Mouse (Mus musculus) stomach, embryonic 14.5 days (tissue): Measurements from ENCODE around the gene Colec11. TPM values are rescaled to one million over a fixed set of nuclear protein-coding genes. Genes with fewer than 3 reads are reported as not detected.

ENCODE experiments used
- ATAC-seq: fragments of 200-750 bp; cut with Nextera tagmentation; 2 replicates; pipeline ENCODE4 v1.8.0; 2017; ENCODE audit warnings: low read depth, moderate TSS enrichment; ENCODE audit not compliant: insufficient number of reproducible peaks, insufficient read depth, low FRiP score
- H3K27ac ChIP-seq: fragments of 300-500 bp; sonication (generic); 2 replicates; pipeline ENCODE4 v1.5.1; 2014; ENCODE audit warnings: mild to moderate bottlenecking, low read length, moderate library complexity, mixed read lengths
- H3K27me3 ChIP-seq: fragments of 300-500 bp; sonication (generic); 2 replicates; pipeline ENCODE4 v1.6.1; 2014; ENCODE audit warnings: low read length, control low read depth, mixed read lengths; ENCODE audit not compliant: control insufficient read depth, insufficient read depth
- H3K36me3 ChIP-seq: fragments of 300-500 bp; sonication (generic); 2 replicates; pipeline ENCODE4 v1.6.1; 2014; ENCODE audit warnings: mild to moderate bottlenecking, control low read depth, low read length, moderate library complexity, mixed read lengths; ENCODE audit not compliant: control insufficient read depth, insufficient read depth
- H3K4me1 ChIP-seq: fragments of 300-500 bp; sonication (generic); 2 replicates; pipeline ENCODE4 v1.6.1; 2014; ENCODE audit warnings: low read length, control low read depth, mixed read lengths; ENCODE audit not compliant: control insufficient read depth, insufficient read depth
- H3K4me2 ChIP-seq: fragments of 300-500 bp; sonication (generic); replicated peaks from 2 replicates; pipeline ENCODE4 v1.6.1; 2014; ENCODE audit warnings: low read depth, low read length, control low read depth
- H3K4me3 ChIP-seq: fragments of 300-500 bp; sonication (generic); 2 replicates; pipeline ENCODE4 v1.5.1; 2014; ENCODE audit warnings: low read depth, low read length, control low read depth
- H3K9ac ChIP-seq: fragments of 300-500 bp; sonication (generic); replicated peaks from 2 replicates; pipeline ENCODE4 v1.6.1; 2014; ENCODE audit warnings: low read depth, mild to moderate bottlenecking, control low read depth, low read length, moderate library complexity, mixed read lengths
- H3K9me3 ChIP-seq: fragments of 300-500 bp; sonication (generic); 2 replicates; pipeline ENCODE4 v1.6.1; 2016; ENCODE audit warnings: low read depth, low read length, control low read depth; ENCODE audit not compliant: control insufficient read depth
- WGBS: fragments of 180-500 bp; shearing (Covaris S2); extraction: QIAGEN DNeasy Blood & Tissue Kit; methylation state at CpG from one replicate; pipeline ENCODE4 v1.1.7; 2014; 5-methylcytosine and 5-hydroxymethylcytosine counted together
- polyA plus RNA-seq: library from polyadenylated mRNA; unstranded; fragments of >200 nt; fragmentation: Nextera tagmentation; extraction: Ambion mirVana; gene quantifications from 2 replicates; pipeline ENCODE4 v1.2.1, GENCODE M21; 2014

Colec11 gene
- polyA plus RNA-seq = 0.70 and 1.2 TPM in 2 replicates

DNA sequence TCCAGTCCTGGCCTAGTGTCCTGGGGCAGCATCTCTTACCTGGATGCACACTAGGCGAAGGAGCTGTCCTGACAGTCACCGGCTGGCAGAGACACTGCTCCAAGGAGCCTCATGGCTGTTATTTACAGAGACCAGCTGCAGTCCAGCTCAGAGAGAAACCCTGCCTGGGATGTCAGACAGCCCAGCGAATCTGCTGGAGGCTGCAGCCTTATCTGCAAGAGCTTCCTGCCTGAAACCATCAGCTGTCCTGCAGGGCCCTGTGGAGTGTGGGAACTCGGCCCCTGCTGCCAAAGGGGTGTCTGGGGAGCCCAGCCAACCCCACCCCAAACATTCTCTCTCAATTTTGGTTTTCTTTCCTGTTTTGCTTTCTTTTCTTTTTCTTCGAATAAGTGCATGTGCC lies at the start of gene Colec11:
Gene Colec11 (minus strand): TSS at position 183 of the 400 bp plus-strand sequence.
- H3K4me2 ChIP-seq = no peak within 1 kb of the TSS
- peak within 1 kb of the TSS; percentile 1; the same call in 1 of the 2 replicates for H3K27ac ChIP-seq

GRCm38 (mm10) chr12:28667287-28667686 lies 44.1 kb upstream of the Colec11 start:
- H3K4me3 ChIP-seq = no peak overlapping the region
- H3K9ac ChIP-seq = 0 out of 2 replicates have a peak overlapping the region, but pooled peaks have one; percentile 10
- ATAC-seq = no peak
- H3K9me3 ChIP-seq = no peaks in the 10 kb centered on the region
- H3K27me3 ChIP-seq = no peaks in the 10 kb centered on the region
- H3K4me2 ChIP-seq = no peak overlapping the region
- H3K27ac ChIP-seq = no peak overlapping the region
- H3K4me1 ChIP-seq = peaks cover 14% of the 10 kb centered on the region
- 7% methylated on average over 8 of the region's 8 CpGs for WGBS
- no peaks in the 10 kb centered on the region for H3K36me3 ChIP-seq

More for the DNA sequence above, at the start of gene Colec11:
- 29% methylated on average over 5 of the region's 5 CpGs for WGBS
- no peak for ATAC-seq
- Histone ChIP-seq H3K9me3 (no peaks in the 10 kb centered on the region), H3K9ac (no peak within 1 kb of the TSS), H3K4me1 (peaks cover 14% of the 10 kb centered on the region), H3K36me3 (no peaks in the 10 kb centered on the region), H3K27me3 (no peaks in the 10 kb centered on the region), H3K4me3 (no peak within 1 kb of the TSS)

- WGBS = 42% methylated on average over 4 of the region's 4 CpGs
- H3K27ac ChIP-seq = no peak overlapping the region
- H3K36me3 ChIP-seq = no peaks in the 10 kb centered on the region
- H3K4me3 ChIP-seq = no peak overlapping the region
- H3K4me1 ChIP-seq = peaks cover 14% of the 10 kb centered on the region
- H3K9ac ChIP-seq = no peak overlapping the region
- no peak overlapping the region for H3K4me2 ChIP-seq
- no peaks in the 10 kb centered on the region for H3K9me3 ChIP-seq
- no peak for ATAC-seq
- no peaks in the 10 kb centered on the region for H3K27me3 ChIP-seq
Observed at GRCm38 (mm10) chr12:28666734-28667133, 43.6 kb upstream of the Colec11 start.

DNA sequence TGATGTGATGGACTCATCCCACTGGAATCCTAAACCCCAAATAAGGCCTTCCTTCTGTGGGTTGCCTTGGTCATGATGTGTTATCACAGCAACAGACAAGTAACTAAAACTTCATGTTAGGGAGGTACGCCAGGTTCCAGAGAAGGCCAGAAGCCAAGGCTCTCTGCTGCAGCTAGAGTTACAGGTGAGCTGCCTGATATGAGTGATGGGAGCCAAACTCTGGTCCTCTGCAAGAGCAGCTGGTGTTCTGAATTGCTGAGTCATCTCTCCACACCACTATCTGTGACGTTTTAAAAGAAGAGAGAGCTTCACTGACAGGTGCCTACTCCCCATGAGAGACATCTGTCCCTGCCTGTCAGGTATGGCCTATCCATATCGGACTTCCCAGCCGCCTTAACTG lies 39.5 kb upstream of the Colec11 start:
- Histone ChIP-seq H3K27ac (no peak overlapping the region), H3K4me2 (no peak overlapping the region), H3K4me3 (no peak overlapping the region), H3K4me1 (peaks cover 10% of the 10 kb centered on the region), H3K9ac (no peak overlapping the region), H3K36me3 (peaks cover 21% of the 10 kb centered on the region), H3K9me3 (no peaks in the 10 kb centered on the region), H3K27me3 (no peaks in the 10 kb centered on the region)
- ATAC-seq = no peak
- 79% methylated on average over 4 of the region's 4 CpGs for WGBS

- peak within 1 kb of the TSS; percentile 83 for H3K4me3 ChIP-seq
- ATAC-seq = peak; percentile 92
- peaks cover 6% of the 10 kb centered on the region; the same call in 1 of the 2 replicates for H3K4me1 ChIP-seq
- H3K4me2 ChIP-seq = peak within 1 kb of the TSS; percentile 59
- WGBS = 2% methylated on average over 52 of the region's 52 CpGs
- H3K27ac ChIP-seq = peak within 1 kb of the TSS; percentile 64
- peak within 1 kb of the TSS; percentile 45 for H3K9ac ChIP-seq
- H3K36me3 ChIP-seq = peaks cover 5% of the 10 kb centered on the region; the same call in 1 of the 2 replicates
- H3K9me3 ChIP-seq = no peaks in the 10 kb centered on the region
- no peaks in the 10 kb centered on the region for H3K27me3 ChIP-seq
Observed at GRCm38 (mm10) chr12:28649141-28650110, 26.2 kb upstream of the Colec11 start, which contains the start of gene Rnaseh1. Gene Rnaseh1 (plus strand): TSS chr12:28649602.

DNA sequence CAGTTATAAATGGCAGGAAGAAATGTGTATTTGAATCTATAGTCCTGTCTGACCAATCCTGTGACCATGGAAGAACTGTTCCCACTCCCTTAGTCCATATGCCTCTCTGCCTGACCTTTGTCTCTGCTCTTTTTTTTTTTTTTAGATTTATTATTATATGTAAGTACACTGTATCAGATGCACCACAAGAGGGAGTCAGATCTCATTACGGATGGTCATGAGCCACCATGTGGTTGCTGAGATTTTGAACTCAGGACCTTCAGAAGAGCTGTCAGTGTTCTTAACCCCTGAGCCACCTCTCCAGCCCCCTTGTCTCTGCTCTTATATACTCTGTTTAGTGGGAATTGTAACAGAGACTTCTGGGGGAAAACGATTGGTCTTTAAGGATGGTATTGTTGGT lies 15.6 kb upstream of the Colec11 start:
- H3K9ac ChIP-seq = no peak overlapping the region
- peaks cover 5% of the 10 kb centered on the region; the same call in 1 of the 2 replicates for H3K4me1 ChIP-seq
- no peak for ATAC-seq
- H3K27ac ChIP-seq = no peak overlapping the region
- no peaks in the 10 kb centered on the region for H3K9me3 ChIP-seq
- WGBS = 73% methylated on average over 2 of the region's 2 CpGs
- peaks cover 11% of the 10 kb centered on the region for H3K36me3 ChIP-seq
- no peak overlapping the region for H3K4me2 ChIP-seq
- H3K27me3 ChIP-seq = no peaks in the 10 kb centered on the region
- H3K4me3 ChIP-seq = no peak overlapping the region

DNA sequence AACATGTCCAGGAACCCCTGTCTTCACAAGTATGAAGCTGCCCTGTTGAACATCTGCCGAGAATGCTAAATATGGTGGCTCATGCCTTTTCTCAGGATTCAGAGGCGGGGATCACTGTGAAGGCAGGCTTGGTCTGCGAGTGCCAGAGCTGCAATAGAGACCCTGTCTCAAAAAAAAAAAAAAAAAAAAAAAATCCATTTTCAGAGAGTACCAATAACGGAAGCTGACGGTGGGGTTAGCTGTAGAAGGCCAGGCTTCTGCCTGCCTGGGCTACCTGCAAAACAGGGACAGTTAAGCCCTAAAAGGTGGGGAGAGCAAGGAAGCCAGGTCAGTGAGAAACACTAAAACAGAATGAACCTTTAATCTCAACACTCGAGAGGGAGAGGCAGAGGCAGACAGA lies 13.4 kb upstream of the Colec11 start:
- Histone ChIP-seq H3K4me2 (peak overlapping the region; percentile 44), H3K9ac (no peak overlapping the region), H3K9me3 (no peaks in the 10 kb centered on the region), H3K27me3 (no peaks in the 10 kb centered on the region), H3K36me3 (peaks cover 33% of the 10 kb centered on the region), H3K27ac (no peak overlapping the region), H3K4me3 (peak overlapping the region; percentile 89), H3K4me1 (peaks cover 5% of the 10 kb centered on the region; the same call in 1 of the 2 replicates)
- WGBS = 87% methylated on average over 6 of the region's 6 CpGs
- no peak for ATAC-seq

DNA sequence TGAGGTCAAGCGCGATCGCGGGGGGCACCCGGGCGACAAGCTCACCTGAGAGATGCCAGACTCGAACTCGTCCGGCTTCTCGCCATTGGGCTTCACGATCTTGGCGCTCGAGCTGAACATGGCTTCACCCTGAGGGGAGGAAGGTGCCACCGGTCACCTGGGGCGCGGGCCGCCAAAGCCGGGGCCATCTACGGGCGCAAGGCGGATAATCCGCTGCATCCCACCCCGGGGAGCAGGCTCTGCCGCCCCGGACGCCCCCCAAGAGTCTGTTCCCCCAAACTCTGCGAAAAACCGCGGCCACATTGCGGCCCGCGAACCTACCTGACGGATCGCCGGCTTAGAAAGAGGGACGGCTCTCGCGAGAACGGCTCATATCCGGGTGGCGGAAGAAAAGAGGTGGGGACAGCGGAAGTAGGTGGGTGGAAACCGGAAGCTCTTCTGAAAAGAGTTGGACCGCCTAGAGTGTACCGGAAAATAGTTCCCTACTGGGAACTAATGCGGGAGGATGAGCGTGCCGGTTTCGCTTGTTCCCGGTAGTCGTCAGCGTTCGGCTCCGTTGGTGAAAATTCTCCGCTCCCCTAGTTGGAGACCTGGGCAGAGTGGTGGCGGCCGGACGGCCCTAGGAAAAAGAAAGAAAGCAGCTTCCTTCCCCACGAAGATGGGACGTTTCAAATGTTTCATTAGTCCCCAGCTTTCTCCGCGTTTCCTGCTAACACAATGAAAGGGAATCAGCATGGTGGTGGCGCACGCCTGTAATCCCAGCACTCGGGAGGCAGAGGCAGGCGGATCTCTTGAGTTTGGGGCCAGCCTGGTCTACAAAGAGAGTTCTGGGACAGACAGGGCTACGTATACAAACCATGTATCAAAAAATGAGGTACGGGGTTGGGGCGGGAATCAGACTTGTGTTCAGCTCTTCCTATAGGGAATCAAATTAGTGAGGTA lies 12.6 kb upstream of the Colec11 start, which contains the start of gene Rps7:
Gene Rps7 (minus strand): TSS at position 419 of the 942 bp plus-strand sequence.
- 6% methylated on average over 69 of the region's 69 CpGs for whole genome bisulfite sequencing
- peak; percentile 96 for ATAC-seq

More for the DNA sequence above, 12.6 kb upstream of the Colec11 start, which contains the start of gene Rps7:
- Histone ChIP-seq H3K4me3 (peak within 1 kb of the TSS; percentile 89), H3K9me3 (no peaks in the 10 kb centered on the region), H3K27ac (peak within 1 kb of the TSS; percentile 79), H3K9ac (peak within 1 kb of the TSS; percentile 94), H3K36me3 (peaks cover 40% of the 10 kb centered on the region), H3K4me2 (peak within 1 kb of the TSS; percentile 76), H3K27me3 (no peaks in the 10 kb centered on the region), H3K4me1 (peaks cover 5% of the 10 kb centered on the region; the same call in 1 of the 2 replicates)
